Mouse (Mus musculus) liver (tissue): Measurements from ENCODE around the gene Slc27a1.
A peak's percentile ranks its signal among the peaks of the same experiment; 100 is the strongest.

ENCODE experiments used
- DNase-seq: peaks from one replicate; pipeline ENCODE4 v3.0.0-alpha.2; 2020; ENCODE audit warnings: mixed read lengths

The Slc27a1 gene

DNA sequence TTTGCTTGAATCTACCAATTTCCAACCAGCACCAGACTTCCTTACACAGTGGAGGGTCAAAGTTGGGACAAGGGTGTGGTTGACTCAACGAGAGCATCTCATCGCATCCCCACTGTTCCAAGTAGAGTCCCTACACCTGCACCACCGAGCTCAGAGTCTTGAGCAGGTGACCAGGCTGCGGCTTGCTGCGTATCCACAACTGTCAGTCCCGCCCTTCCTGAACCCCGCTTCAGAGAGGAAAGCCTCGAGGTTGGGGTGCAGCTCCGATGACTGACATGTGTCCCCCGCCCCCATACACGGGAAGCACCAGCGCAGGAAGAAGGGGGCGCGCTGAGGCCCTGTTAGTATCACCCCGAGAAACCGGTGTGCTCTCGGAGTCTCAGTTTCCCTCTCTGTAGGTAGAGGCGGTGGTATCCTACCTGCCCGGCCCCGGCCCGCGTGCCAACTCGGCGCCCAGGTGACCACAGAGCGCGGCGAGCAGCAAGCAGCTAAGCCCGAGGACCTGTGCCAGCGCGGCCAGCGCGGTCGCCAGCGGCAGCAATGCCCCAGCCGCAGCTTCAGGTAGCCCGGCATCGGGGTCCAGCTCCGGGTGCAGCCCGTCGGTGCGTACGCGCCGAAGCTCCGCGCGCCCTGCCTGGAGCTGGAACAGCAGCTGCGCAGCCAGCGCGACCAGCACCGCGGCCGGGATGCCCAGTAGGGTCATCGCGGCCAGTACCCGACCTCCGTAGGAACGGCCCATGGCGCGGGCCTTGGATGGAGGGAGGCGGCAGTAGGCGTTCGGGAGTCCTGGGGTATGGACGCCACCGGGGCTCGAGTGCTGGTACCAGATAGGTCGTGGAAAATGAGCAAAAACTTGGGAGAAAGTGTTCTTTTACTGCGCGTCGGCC lies 10.4 kb upstream of the Slc27a1 start, which contains the start of gene Tmem221:
Tmem221 (minus strand) TSS at position 801 of the 887 bp plus-strand sequence.
- DNase-seq, result no peak

DNA sequence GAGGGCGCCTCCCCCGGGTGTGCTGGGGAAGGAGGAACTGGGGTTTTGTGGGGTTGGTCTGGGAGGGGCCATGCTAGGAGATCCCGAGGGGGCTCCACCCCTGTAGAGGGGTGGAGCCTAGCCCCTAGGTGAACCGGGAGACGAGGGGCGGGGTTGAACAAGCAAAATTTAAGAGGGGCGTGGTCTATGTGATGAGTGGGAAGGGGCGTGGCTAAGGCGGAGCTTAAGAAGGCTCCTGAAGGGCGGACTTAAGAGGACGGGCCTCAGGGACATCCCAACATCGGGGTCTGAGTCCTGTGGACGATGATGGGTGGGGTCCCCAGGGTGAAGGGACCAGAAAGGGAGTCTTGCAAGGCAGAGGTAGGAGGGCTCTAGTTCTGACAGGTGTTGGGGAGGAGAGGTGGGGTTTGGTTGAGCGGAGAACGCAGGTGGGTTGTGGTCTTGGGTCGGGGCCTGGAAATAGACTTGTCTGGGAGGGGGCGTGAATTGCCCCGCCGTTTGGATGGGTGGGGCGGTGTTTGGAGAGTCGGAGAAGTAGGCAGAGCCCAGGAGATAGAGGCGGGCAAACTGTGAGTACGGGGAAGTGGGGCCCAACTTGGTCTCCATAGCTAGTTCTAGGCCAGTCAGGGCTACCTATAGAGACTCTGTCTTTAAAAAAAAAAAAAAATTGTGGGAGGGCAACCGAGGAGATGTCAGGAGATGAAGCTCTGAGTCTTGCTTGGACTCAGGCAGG lies 9.6 kb upstream of the Slc27a1 start:
- DNase-seq, result peak; percentile 93

DNA sequence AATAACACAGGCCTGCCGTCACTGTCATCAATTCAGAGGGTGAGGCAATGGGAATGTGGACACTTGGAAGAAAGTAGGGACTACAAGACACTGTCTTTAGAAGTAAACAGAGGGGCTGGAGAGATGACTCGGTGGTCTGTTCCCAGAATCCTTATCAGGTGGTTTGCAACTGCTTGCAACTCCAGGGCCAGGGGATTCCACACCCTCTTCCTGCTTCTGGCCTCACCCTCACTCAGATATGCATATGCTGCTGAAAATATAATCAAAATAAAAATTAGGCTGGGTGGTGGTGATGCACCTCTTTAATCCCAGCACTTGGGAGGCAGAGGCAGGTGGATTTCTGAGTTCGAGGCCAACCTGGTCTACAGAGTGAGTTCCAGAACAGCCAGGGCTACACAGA lies 8.6 kb upstream of the Slc27a1 start:
- DNase-seq, result peak; percentile 47

DNA sequence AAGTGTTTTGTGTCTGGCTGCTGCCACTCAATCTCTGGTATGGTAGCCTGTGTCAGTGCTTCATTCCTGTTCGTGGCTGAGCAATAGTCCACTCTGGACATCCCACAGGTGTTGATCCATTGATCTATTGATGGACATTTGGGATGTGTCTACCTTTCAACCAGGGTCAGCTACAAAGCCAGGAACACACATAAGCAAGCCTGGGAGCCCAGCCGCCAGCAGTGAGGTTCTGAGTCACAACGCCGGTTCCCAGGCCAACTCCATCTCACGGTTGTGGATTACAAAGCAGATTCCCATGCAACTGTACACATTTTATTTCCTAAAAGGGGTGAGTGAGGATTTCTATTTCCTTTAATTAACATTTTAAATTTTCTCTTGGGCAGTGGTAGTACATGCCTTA lies 7.9 kb upstream of the Slc27a1 start:
- no peak for DNase-seq

DNA sequence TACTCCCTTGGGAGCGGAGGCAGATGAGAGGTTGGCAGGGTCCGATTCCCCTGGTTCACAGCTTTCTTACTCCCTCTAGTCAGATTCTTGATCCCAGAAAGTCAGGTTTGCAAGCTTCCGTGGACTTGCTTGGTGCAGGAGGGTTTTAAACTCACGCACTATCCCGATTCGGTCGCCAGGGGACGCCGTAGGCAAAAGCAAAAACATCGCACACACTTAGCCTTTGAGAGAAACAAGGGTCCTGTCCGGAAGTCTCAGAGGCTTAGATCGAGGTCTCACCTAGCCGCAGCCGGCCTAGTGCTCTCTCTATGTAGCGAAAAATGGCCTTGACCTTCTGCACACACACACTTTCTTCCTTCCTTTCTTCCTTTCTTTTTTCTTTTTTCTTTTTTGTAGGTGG lies 7.3 kb upstream of the Slc27a1 start:
- DNase-seq, result peak; percentile 75

DNA sequence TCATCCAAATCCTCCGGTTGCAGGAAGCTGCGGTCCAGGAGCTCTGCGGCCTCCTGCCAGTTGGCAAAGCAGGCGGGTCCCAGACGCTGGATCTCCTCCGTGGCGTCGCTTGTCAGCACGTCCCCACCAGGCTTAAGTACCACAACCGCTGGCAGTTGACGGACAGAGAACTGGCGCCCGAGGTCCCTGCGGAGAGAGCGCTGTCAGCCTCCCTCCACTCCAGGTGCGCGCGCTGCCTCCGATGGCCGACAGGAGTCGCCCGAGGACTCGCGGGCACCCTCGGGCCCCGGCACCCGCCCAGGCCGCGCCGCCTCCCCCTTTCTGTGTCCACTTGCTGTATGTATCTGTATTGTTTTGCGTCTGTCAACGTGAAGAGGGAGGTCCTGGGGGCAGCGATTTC lies 5.9 kb upstream of the Slc27a1 start:
- peak; percentile 79 for DNase-seq

DNA sequence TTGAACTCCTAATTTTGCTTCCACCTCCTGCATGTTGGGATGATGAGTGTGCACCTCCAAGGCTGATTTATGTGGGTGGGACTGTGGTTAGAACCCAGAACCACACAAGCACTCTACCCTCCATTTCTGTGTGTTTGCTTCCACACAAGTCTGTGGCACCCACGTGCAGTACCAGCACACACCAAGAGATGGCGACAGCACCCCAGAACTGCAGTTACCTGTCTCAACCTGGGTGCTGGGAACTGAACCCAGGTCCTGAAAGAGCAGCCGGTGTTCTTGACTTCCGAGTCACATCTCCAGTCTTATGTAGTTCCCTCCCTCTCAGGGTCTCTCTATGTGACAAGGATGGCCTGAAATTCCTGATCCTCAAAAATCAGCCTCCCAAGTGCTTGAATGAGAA lies 4.7 kb upstream of the Slc27a1 start:
- DNase-seq, result no peak

DNA sequence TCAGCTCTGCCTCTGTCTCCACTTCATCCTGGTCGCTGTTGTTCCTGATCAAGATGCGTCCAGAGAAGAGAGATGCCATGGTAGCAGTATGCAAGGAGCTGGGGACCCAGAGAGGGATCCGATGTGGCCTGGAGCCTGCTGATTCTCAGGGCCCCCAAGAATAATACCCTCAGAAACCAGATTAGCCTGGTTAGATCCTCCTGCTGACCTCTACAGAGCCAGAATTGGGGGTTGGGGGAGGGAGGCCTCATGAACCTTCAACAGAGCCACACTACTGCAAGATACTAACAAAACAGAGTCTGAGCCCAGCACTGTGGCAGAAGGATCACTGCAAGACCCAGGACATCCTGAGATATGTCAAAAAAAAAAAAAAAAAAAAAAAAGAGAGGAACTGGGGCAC lies 2.2 kb upstream of the Slc27a1 start, which contains the start of gene Nxnl1:
Nxnl1 (minus strand) TSS at position 101 of the 400 bp plus-strand sequence.
- no peak for DNase-seq

DNA sequence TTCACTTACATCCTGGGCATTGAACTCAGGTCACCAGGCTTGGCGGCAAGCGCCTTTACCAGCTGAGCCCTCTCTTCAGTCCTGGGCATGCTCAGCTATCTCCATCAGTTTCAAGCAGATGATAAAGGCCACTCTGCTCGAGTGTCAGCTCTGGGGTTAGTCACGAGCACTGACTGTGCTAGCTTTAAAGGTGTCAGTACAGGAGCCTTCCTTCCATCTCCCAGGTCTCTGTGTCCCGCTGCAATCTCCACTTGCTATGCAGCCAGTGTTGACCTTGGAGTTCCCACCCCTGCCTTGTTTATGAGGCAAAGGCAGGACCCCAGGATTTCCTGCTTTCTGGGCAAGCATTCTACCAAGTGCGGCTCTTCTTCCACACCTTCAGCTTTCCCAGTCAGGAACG lies 1.1 kb upstream of the Slc27a1 start:
- no peak for DNase-seq

DNA sequence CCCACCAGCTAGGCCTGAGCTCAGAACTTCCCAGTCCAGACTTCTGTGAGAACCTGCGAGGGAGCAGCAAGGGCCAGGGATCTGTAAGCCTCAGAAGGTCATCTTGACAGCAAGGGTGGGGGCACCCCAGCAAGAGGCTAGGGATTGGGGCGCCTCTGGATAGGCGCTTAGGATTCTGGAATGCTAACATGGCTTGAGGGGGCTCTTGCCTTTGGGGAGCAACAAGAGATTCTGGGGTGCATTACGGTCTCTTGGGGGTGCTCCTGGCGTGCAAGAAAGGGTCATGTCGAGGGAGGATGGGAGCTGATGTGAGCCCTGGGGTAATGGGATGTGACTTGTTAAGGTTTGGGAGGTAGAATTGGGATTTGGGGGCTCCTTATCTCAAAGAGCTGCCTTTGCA lies 259 bp downstream of the Slc27a1 start:
- DNase-seq, result no peak

DNA sequence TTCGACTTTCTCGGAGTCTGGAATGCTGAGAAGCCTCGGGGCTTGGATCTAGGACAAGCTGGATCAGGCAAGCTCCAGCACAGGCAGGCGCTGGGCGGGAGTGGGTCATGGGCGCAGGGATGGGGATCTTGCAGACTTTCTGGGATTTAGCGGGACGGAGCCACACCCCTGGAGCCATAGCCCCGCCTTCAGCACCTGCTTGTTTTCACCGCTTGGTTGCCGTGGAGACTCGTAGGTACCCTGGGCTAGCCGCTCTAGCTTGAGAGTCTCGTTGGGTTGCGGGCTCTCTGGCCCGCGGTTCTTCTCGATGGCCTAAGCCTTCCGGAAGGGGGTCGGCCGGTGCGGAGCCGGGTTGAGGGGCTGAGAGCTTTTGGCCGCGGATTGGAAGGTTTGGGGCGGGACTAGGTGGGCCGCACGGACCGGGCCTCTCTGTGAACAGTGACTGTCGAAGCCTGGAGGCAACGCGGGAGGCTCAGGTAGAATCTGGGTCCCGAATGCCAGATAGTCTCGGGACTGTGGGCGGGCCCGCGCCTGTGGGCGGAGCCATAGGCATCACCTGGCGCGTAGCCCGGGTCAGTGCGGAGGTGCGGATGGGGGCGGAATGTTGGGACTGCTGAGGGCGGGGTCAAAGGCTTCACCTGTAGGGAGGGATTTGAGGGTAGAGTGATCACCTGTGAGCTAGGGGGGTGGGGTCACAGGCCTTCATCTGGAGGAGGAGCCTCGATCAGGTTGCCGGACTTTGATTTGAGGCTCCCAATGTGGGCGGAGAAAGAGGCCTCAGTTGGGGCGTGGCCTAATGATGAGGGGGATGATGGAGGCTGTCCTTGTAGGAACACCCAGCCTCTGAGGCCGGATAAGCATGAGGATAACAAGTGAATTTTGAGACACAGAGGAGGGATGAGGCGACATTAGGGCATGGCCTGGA lies 946 bp downstream of the Slc27a1 start:
- DNase-seq, result peak; percentile 79

DNA sequence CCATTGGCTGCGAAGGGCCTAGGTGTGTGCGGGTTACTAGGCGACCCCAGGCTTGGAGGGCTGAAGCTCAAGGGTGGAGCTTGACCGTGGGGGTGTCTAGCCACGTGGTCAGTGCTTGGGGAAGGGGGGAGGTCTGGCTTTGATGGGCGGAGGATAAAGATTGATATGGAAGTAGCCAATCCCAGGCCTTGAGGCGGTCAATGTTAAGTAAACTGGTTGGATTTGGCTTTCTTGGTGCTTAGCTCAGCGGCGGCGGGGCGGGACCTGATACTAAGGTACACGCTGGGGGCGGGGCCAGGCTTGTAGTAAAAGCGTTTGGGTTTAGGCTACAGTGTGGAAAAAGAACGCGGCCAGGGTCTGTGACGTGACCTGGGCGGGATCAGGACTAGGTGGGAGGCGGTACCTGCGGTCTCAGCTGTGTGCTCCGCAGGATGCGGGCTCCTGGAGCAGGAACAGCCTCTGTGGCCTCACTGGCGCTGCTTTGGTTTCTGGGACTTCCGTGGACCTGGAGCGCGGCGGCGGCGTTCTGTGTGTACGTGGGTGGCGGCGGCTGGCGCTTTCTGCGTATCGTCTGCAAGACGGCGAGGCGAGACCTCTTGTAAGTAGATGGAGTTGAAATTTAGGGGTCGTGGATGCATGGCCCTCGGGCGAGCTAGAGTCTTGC lies 1.7 kb downstream of the Slc27a1 start:
- peak; percentile 87 for DNase-seq

DNA sequence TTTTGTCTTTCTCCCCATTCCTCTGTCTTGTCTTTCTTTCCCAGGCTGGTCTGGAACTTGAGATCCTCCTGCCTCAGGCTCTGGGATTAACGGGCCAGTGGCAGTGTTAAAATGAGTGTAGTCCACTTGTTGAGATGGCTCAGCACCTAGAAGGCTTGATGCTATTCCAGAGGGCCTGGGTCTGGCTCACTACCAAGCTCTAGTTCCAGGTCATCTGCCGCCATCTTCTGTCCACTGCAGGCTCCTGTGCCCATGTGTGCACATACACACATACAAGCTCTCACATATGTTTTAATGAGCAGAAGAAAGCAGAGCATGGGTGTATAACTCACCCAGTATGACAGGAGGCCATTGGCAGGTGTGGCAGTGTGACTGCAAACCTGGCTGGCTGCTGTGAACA lies 3.4 kb downstream of the Slc27a1 start:
- no peak for DNase-seq

DNA sequence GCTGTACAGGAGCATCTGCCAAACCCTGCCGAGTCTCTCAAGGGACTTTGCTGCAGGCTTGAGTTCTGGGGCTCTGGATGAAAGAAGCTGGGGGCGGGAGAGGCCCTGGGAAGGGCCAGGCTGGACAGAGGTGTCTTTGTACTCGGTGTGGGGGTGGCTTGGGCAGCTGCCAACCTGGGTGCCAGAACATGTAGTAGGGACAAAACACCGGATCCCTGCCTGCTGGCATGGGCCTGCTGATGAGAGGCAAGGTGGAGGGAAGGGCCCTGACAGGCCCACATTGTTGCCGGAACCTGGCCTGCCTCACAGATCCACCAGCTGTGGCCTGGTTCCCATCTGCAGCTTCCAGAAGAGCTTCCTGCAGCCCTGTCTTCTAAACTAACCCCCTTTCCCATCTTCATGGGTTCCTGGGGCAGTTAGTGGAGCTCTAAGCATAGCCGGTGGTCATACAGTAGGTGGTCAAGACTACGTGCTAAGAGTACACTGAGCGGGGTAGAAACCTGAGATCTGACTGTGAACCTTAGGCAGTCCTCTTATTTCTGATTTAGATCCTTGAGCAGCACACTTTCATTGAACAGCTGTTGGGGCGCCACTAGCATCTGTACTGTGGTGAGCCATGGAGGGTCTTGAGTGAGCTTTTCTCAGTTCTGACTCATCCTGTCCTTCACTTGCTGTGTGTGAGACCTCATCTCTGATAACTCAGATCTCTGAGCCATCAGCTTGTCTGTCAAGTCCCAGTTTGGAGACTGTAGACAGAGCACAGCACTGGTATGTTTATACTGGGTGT lies 4.4 kb downstream of the Slc27a1 start:
- DNase-seq, result no peak

DNA sequence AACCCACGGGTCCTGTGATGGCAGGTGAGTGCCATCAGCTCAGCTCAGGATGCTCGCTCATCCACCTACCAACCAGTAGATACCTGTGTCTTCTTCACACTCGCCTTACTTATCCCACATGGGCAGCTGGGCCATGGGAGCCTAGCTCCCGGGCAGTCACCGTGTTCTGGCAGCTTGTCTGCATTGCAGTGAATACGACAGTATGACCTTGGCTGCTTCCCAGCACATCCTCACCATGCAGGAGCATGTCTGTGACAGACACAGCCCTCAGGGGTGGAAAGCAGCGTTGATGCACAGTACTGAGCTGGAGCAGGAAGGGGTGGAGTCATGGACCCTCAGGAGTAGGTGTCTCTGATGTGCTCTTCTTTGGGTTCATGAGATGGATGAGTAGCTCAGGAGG lies 5.7 kb downstream of the Slc27a1 start:
- no peak for DNase-seq

DNA sequence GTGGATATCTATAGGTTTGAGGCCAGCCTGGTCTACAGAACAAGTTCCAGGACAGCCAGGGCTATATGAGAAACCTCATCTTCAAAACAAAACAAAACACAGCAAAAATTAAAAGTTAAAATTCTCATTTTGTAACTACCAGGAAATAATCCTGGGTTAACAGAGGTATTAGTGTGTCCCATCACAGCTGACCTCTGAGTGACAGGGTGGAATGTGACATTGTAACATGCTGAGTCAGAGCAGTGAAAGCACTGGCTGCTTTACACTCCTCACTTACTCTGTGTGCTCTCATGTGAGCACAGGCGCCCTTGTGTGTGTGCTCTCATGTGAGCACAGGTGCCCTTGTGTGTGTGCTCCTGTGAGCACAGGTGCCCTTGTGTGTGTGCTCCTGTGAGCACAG lies 6.3 kb downstream of the Slc27a1 start:
- DNase-seq, result no peak

DNA sequence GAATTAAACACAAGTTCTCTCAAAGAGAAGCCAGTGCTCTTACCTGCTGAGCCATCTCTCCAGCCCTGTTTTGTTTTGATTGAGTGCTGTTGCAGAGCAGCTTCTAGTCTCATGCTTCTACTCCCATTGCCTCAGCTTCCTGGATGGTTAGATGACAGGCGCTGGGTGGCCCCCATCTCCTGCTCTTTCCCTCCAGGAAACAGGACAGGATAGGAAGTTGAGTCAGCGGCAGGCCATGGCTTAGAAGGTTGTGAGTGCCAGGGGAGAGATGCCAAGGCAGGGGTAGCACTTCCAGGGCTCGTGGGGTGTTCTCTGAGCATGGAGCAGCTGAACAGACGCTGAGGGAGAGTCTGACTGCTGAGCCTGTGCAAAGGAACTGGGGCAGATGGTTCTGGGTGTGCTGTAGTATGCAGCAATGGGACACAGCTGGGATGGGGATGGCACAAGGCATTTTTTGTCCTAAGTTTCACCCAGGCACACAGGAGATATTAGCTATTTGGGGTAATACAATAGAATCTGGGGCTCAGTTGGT lies 9.2 kb downstream of the Slc27a1 start:
- DNase-seq, result no peak

DNA sequence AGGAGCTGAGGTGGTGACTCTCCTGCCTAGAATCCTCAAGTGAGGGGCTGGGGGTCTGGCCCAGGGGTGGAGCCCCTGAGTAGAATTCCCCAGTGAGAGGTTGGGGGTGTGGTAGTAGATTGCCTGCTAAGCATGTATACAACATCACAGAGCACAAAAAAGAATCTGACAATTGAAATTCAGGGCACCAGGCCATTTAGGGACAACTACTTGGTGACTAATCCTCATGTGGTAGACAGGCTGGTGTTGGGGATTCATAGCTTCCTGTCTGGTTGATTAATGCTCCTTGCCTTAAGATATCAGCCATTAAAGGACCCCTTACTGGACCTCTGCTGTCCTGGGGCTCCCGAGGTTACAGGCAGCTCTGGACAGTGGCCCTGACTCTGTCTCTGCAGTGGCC lies 10.3 kb downstream of the Slc27a1 start:
- no peak for DNase-seq

DNA sequence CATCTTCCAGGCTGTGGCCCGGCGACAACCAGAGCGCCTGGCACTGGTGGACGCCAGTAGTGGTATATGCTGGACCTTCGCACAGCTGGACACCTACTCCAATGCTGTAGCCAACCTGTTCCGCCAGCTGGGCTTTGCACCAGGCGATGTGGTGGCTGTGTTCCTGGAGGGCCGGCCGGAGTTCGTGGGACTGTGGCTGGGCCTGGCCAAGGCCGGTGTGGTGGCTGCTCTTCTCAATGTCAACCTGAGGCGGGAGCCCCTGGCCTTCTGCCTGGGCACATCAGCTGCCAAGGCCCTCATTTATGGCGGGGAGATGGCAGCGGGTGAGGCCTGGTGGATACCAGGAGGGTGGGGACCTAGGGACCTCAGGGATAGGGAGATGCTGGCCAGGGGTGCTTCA lies 10.8 kb downstream of the Slc27a1 start:
- no peak for DNase-seq

DNA sequence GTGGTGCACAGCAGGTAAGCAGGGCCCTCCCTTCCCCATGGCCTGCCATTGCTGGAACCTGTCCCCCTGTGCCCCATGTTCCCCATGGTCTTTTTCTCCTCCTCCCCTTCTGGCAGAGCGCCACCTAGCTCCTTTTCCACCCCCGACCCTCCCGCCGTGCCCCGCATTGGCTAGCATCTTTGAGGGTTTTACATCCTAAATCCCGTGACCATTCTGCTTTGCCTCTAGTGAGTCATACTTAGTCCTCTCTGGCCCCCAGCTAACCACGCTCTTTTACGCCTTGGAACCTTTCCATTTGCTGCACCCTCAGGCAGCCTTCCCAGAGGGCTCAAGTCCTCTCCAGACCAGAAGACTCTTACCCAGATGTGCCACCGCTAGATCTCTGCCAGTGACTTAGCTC lies 11.5 kb downstream of the Slc27a1 start:
- no peak for DNase-seq

DNA sequence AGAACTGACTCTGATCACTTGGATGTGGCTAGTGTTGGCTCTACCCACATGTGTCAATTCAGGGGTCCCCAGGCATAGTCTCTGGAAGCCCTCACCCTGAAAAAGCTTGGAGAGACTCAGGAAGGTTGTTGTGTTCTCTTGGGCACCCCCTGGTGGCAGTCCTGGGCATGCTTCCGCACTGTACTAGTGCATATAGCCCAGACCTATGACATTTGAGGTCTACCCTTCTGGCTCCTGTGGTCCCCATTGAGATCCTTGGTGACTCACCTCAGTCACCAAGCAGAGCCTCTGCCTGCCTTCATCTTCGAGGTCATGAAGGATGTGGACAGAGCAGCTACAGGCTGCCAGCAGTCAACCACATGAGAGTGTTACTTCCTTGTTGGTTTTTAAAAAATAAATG lies 18.2 kb downstream of the Slc27a1 start:
- peak; percentile 66 for DNase-seq
